Mouse (Mus musculus): Measurements from ENCODE around the gene Bhlhb9.

- TF ChIP-seq CTCF (IDR thresholded peaks at IDR 0.05; ENCODE audit: low read depth) (no peak), EP300 (IDR thresholded peaks at IDR 0.05; ENCODE audit: low read depth) (no peak)
These were observed 124.8 kb downstream of the Bhlhb9 start for GRCm38 (mm10) chrX:135922162-135922561.

Measured in liver, embryonic 14.5 days (tissue).